Mouse (Mus musculus): ENCODE measurements at regions not wholly inside any gene's neighbourhood (a gene's known extent, or its start where the extent isn't known, plus 50 kb on each side); places are given as distances from the start of the nearest gene placed in this dataset.

DNA sequence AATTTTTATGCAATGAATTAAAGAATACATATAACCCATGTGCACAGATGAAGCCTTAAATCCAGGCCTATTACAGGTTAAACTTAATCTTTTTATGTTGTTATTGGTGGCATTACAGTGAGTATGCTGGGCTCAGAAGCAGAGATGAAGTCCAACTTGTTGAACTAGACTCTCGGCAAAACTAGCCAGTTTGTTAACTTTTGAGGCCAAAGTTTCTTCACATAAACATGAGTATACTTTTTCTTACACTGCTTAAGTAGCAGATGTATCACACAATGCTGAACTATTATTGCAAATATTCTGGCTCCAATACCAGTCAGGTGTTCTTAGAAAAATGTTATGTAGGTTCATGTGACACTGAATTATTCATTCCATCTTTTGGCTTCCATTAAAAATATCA lies 592.4 kb upstream of the Cited2 start:
- no peak overlapping the region for H3K27ac ChIP-seq
- H3K4me3 ChIP-seq (ENCODE audit: insufficient read depth in 1 of 2, low read depth in 2 of 2, low read length in 2 of 2), result no peak overlapping the region
- H3K36me3 ChIP-seq (replicated peaks; ENCODE audit: control insufficient read depth, insufficient read depth, low read depth), result no peaks in the 10 kb centered on the region
- DNase-seq (ENCODE audit: low read depth in 3 of 3, low spot score in 3 of 3) (no peak), ATAC-seq (ENCODE audit: insufficient read depth) (no peak)
- no peaks in the 10 kb centered on the region for H3K9me3 ChIP-seq (ENCODE audit: control insufficient read depth, low read length)
- no peak overlapping the region for H3K9ac ChIP-seq (replicated peaks)
- H3K27me3 ChIP-seq (ENCODE audit: control insufficient read depth, insufficient read depth, low read length), result no peaks in the 10 kb centered on the region
- no peak overlapping the region for H3K4me2 ChIP-seq (ENCODE audit: low read depth)
- TF ChIP-seq CTCF (IDR thresholded peaks at IDR 0.05; ENCODE audit: low read depth) (no peak), EP300 (IDR thresholded peaks at IDR 0.05; ENCODE audit: low read depth) (no peak)
- H3K4me1 ChIP-seq (replicated peaks; ENCODE audit: control insufficient read depth in 2 of 2, insufficient read depth in 2 of 2, low read length in 1 of 2), result no peaks in the 10 kb centered on the region
- WGBS (ENCODE audit: insufficient replicate concordance), result 63% methylated on average over 1 of the region's 1 CpGs

DNA sequence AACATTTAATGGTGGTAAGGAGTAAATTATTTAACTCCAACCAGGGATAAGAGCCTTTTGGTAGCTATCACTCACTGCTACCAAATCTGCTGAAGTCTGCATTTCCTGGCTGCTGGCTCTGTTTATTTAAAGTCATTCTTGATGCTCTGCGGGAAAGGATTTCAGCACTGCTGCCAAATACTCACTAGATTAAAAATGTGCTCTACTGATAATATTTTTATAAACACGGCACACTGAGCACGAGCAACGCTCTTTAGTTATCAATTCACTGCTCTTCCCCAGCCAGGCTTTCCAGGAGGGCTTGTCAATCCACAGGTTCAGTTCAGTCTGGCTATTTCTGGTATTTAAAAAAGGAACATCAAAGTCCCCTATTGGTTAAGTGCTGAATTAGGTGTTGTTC lies 591.3 kb upstream of the Cited2 start:
- Histone ChIP-seq H3K4me1 (replicated peaks; ENCODE audit: control insufficient read depth in 2 of 2, insufficient read depth in 2 of 2, low read length in 1 of 2) (no peaks in the 10 kb centered on the region), H3K9ac (replicated peaks) (no peak overlapping the region), H3K36me3 (replicated peaks; ENCODE audit: control insufficient read depth, insufficient read depth, low read depth) (no peaks in the 10 kb centered on the region), H3K27ac (no peak overlapping the region), H3K4me2 (ENCODE audit: low read depth) (no peak overlapping the region), H3K27me3 (ENCODE audit: control insufficient read depth, insufficient read depth, low read length) (no peaks in the 10 kb centered on the region), H3K9me3 (ENCODE audit: control insufficient read depth, low read length) (no peaks in the 10 kb centered on the region), H3K4me3 (ENCODE audit: insufficient read depth in 1 of 2, low read depth in 2 of 2, low read length in 2 of 2) (no peak overlapping the region)
- DNase-seq (ENCODE audit: low read depth in 3 of 3, low spot score in 3 of 3) (no peak), ATAC-seq (ENCODE audit: insufficient read depth) (no peak)
- TF ChIP-seq CTCF (IDR thresholded peaks at IDR 0.05; ENCODE audit: low read depth) (no peak), EP300 (IDR thresholded peaks at IDR 0.05; ENCODE audit: low read depth) (no peak)
- 38% methylated on average over 4 of the region's 4 CpGs for WGBS (ENCODE audit: insufficient replicate concordance)

DNA sequence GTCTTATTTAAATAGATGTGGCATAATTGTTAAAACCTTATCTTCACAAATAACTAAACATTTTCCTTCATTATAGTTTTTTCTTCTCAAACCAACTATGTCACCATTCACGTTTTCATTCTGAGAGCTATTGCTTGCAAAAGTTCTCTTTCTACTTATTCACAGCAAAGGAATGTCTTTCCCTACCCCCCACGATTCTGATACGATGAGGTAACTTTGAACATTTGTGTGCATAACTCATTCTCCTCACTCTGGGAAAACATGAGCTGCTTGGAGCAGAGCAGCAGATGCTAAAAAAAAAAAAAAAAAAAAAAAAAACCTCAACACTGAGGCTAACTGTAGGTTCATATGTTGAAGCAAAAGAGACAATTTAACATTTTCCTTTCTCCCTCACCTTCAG lies 547.6 kb upstream of the Cited2 start:
- Histone ChIP-seq H3K36me3 (replicated peaks; ENCODE audit: control insufficient read depth, insufficient read depth, low read depth) (no peaks in the 10 kb centered on the region), H3K4me1 (replicated peaks; ENCODE audit: control insufficient read depth in 2 of 2, insufficient read depth in 2 of 2, low read length in 1 of 2) (no peaks in the 10 kb centered on the region), H3K9me3 (ENCODE audit: control insufficient read depth, low read length) (no peaks in the 10 kb centered on the region), H3K4me2 (ENCODE audit: low read depth) (no peak overlapping the region), H3K9ac (replicated peaks) (no peak overlapping the region), H3K27ac (no peak overlapping the region), H3K27me3 (ENCODE audit: control insufficient read depth, insufficient read depth, low read length) (no peaks in the 10 kb centered on the region), H3K4me3 (ENCODE audit: insufficient read depth in 1 of 2, low read depth in 2 of 2, low read length in 2 of 2) (no peak overlapping the region)
- ATAC-seq (ENCODE audit: insufficient read depth), result no peak
- TF ChIP-seq EP300 (IDR thresholded peaks at IDR 0.05; ENCODE audit: low read depth), result no peak
- no peak for TF ChIP-seq CTCF (IDR thresholded peaks at IDR 0.05; ENCODE audit: low read depth)
- no peak for DNase-seq (ENCODE audit: low read depth in 3 of 3, low spot score in 3 of 3)
- 57% methylated on average over 3 of the region's 3 CpGs for WGBS (ENCODE audit: insufficient replicate concordance)

DNA sequence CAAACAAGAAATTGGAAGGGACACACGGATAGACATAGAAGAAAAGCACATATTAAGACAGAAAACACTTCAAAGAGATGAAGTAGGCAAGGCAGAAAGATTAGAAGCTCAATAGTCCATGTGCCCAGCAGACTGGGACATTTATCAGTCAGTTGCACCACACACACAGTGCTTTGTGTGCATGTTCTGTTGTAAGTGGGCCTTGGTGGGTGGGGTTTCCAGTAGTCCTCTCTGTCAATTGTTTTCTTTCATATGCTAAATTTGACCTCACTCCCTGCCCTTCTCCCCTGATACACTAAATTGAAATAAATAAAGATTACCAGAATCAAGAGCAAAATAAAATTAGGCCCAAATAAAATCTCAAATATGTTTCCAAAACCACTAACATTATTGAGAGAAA lies 546.0 kb upstream of the Cited2 start:
- no peak for DNase-seq (ENCODE audit: low read depth in 3 of 3, low spot score in 3 of 3)
- TF ChIP-seq CTCF (IDR thresholded peaks at IDR 0.05; ENCODE audit: low read depth) (no peak), EP300 (IDR thresholded peaks at IDR 0.05; ENCODE audit: low read depth) (no peak)
- H3K9ac ChIP-seq (replicated peaks), result no peak overlapping the region
- no peak for ATAC-seq (ENCODE audit: insufficient read depth)
- H3K36me3 ChIP-seq (replicated peaks; ENCODE audit: control insufficient read depth, insufficient read depth, low read depth), result no peaks in the 10 kb centered on the region
- no peak overlapping the region for H3K4me3 ChIP-seq (ENCODE audit: insufficient read depth in 1 of 2, low read depth in 2 of 2, low read length in 2 of 2)
- no peaks in the 10 kb centered on the region for H3K4me1 ChIP-seq (replicated peaks; ENCODE audit: control insufficient read depth in 2 of 2, insufficient read depth in 2 of 2, low read length in 1 of 2)
- no peak overlapping the region for H3K27ac ChIP-seq
- no peaks in the 10 kb centered on the region for H3K27me3 ChIP-seq (ENCODE audit: control insufficient read depth, insufficient read depth, low read length)
- no peaks in the 10 kb centered on the region for H3K9me3 ChIP-seq (ENCODE audit: control insufficient read depth, low read length)
- no peak overlapping the region for H3K4me2 ChIP-seq (ENCODE audit: low read depth)
- 58% methylated on average over 1 of the region's 1 CpGs for WGBS (ENCODE audit: insufficient replicate concordance)

DNA sequence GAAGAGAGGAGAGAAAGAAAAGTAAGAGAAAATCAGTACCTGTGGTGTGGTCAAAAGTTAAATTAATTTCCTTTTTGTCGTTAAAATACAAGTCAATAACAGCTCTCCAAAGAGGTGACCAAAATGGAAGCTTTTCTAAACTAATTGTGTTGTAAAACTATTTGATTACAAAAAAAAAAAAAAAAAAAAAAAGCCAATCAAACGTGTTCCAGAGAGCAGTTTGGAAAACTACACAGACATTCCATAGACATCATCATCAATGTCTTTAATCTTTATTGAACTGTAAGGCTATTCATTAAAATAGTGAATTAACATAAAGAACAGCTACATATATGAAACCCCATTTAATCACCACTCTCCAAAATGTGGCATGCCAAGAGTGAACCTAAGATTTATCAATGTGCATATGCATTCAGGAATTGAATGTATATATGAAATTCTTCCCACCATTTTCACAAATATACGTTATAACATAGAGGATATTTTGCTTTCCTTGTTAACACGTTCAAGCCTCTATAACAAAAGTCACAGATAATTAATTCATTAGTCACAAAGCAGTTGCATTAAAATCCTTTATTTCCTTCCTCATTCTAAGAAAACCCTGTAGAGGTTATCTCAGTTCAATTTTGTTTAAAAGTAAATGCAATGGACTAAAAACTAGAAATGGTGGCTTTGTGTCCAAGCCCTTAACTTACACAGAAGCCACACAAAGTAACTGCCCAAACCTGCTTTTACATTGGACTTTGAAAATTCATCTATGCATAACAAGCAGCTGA lies 545.3 kb upstream of the Cited2 start:
- Histone ChIP-seq H3K9me3 (ENCODE audit: control insufficient read depth, low read length) (no peaks in the 10 kb centered on the region), H3K27me3 (ENCODE audit: control insufficient read depth, insufficient read depth, low read length) (no peaks in the 10 kb centered on the region), H3K4me3 (ENCODE audit: insufficient read depth in 1 of 2, low read depth in 2 of 2, low read length in 2 of 2) (no peak overlapping the region), H3K27ac (no peak overlapping the region), H3K4me1 (replicated peaks; ENCODE audit: control insufficient read depth in 2 of 2, insufficient read depth in 2 of 2, low read length in 1 of 2) (no peaks in the 10 kb centered on the region), H3K36me3 (replicated peaks; ENCODE audit: control insufficient read depth, insufficient read depth, low read depth) (no peaks in the 10 kb centered on the region), H3K9ac (replicated peaks) (no peak overlapping the region), H3K4me2 (ENCODE audit: low read depth) (no peak overlapping the region)
- ATAC-seq (ENCODE audit: insufficient read depth), result no peak
- 52% methylated on average over 4 of the region's 4 CpGs for WGBS (ENCODE audit: insufficient replicate concordance)
- DNase-seq (ENCODE audit: low read depth in 3 of 3, low spot score in 3 of 3), result no peak
- no peak for TF ChIP-seq CTCF (IDR thresholded peaks at IDR 0.05; ENCODE audit: low read depth)
- no peak for TF ChIP-seq EP300 (IDR thresholded peaks at IDR 0.05; ENCODE audit: low read depth)

Data from liver, embryonic 14.5 days (tissue).